In the genomic region with DNA sequence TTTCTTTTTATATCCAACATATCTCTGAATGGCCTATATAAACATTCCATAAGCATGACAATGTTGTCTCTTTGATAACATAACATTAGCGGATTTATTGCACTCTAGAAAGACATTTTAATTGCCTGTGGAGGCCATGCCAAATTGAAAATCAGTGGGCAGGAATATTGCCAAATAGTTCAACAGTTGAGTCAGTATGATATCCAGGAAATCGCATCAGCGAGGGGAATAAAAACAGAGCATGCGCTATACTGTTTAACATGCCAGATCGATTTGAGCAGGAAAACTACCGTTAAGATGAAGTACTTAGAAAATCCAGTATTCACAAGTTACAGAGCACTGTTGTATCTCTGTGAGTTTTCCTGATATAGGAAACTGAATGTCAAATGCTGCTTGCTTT, we compare ENCODE assay signal across 17 mouse cellular contexts.
DNase-seq lines count a peak whose midpoint lies in the region; ATAC-seq and TF ChIP-seq lines count a peak whose summit lies in the region.
"Had no signal": no experiment of that assay in that cellular context is flagged by ENCODE, and none has a peak within 500 bp of the region (broad histone marks: within the 10 kb centered on the region; RNA-seq: fewer than 3 reads in every experiment).

No protein-coding gene starts in this region.

- no peak overlapping the region for H3K4me3 ChIP-seq in forebrain, embryonic 13.5 days
- no peak overlapping the region for H3K4me3 ChIP-seq in forebrain, embryonic 10.5 days
- no peak overlapping the region for H3K4me3 ChIP-seq in intestine, embryonic 15.5 days (replicated peaks)
- no peak overlapping the region for H3K4me3 ChIP-seq in intestine, postnatal 0 days (ENCODE audit: low read depth, low read length)
- H3K4me3 ChIP-seq: stomach, embryonic 15.5 days had no signal

- H3K27me3 ChIP-seq in forebrain, embryonic 13.5 days = no peaks in the 10 kb centered on the region
- no peaks in the 10 kb centered on the region for H3K27me3 ChIP-seq in forebrain, embryonic 10.5 days (ENCODE audit: poor library complexity, severe bottlenecking)
- no peaks in the 10 kb centered on the region for H3K27me3 ChIP-seq in intestine, embryonic 15.5 days (replicated peaks)
- no peaks in the 10 kb centered on the region for H3K27me3 ChIP-seq in intestine, postnatal 0 days (replicated peaks; ENCODE audit: control insufficient read depth, insufficient read depth, low read length)
- H3K27me3 ChIP-seq: stomach, embryonic 15.5 days had no signal

- no peaks in the 10 kb centered on the region for H3K4me1 ChIP-seq in forebrain, embryonic 13.5 days
- no peaks in the 10 kb centered on the region for H3K4me1 ChIP-seq in forebrain, embryonic 10.5 days
- H3K4me1 ChIP-seq in intestine, embryonic 15.5 days (replicated peaks) = no peaks in the 10 kb centered on the region
- H3K4me1 ChIP-seq in intestine, postnatal 0 days (replicated peaks; ENCODE audit: control insufficient read depth, insufficient read depth, low read length) = no peaks in the 10 kb centered on the region
- H3K4me1 ChIP-seq: stomach, embryonic 15.5 days had no signal

- no peak overlapping the region for H3K9ac ChIP-seq in forebrain, embryonic 13.5 days
- no peak overlapping the region for H3K9ac ChIP-seq in intestine, embryonic 15.5 days
- H3K9ac ChIP-seq in intestine, postnatal 0 days (ENCODE audit: low read depth, low read length) = no peak overlapping the region
- H3K9ac ChIP-seq: liver, embryonic 14.5 days; stomach, embryonic 15.5 days had no signal

- 71% methylated on average over 6 of the region's 6 CpGs for WGBS in forebrain, embryonic 13.5 days
- 90% methylated on average over 6 of the region's 6 CpGs for WGBS in forebrain, embryonic 10.5 days
- 47% methylated on average over 6 of the region's 6 CpGs for WGBS in intestine, embryonic 15.5 days
- 33% methylated on average over 6 of the region's 6 CpGs for WGBS in intestine, postnatal 0 days

- no peak overlapping the region for H3K27ac ChIP-seq in forebrain, embryonic 13.5 days
- no peak overlapping the region for H3K27ac ChIP-seq in forebrain, embryonic 10.5 days
- no peak overlapping the region for H3K27ac ChIP-seq in intestine, embryonic 15.5 days
- H3K27ac ChIP-seq in intestine, postnatal 0 days (ENCODE audit: low read depth, low read length) = no peak overlapping the region
- H3K27ac ChIP-seq: liver, embryonic 14.5 days; stomach, embryonic 15.5 days had no signal

- H3K4me2 ChIP-seq in forebrain, embryonic 13.5 days = no peak overlapping the region
- no peak overlapping the region for H3K4me2 ChIP-seq in intestine, embryonic 15.5 days (replicated peaks)
- no peak overlapping the region for H3K4me2 ChIP-seq in intestine, postnatal 0 days (replicated peaks; ENCODE audit: low read depth)
- H3K4me2 ChIP-seq: stomach, embryonic 15.5 days had no signal

- DNase-seq in forebrain, embryonic 10.5 days (ENCODE audit: extremely low spot score, low spot score) = no peak
- DNase-seq in retina, postnatal 1 day = peak; percentile 4
- no peak for DNase-seq in retina, embryonic 14.5 days (ENCODE audit: low spot score)
- DNase-seq in right cerebral cortex, postnatal 14 days = no peak
- DNase-seq in layer of hippocampus, postnatal 25 days (ENCODE audit: extremely low spot score in 1 of 2, low spot score in 1 of 2) = no peak
- DNase-seq: adrenal gland, postnatal 36 days; cerebellum, postnatal 25 days; gastrocnemius, postnatal 10 days; kidney, postnatal 25 days; left cerebral cortex, postnatal 4 days; lung, postnatal 10 days had no signal

- H3K36me3 ChIP-seq in forebrain, embryonic 13.5 days (ENCODE audit: poor library complexity, severe bottlenecking) = no peaks in the 10 kb centered on the region
- H3K36me3 ChIP-seq in forebrain, embryonic 10.5 days (replicated peaks) = no peaks in the 10 kb centered on the region
- no peaks in the 10 kb centered on the region for H3K36me3 ChIP-seq in intestine, embryonic 15.5 days
- no peaks in the 10 kb centered on the region for H3K36me3 ChIP-seq in intestine, postnatal 0 days (ENCODE audit: control insufficient read depth, insufficient read depth)
- H3K36me3 ChIP-seq: stomach, embryonic 15.5 days had no signal

- ATAC-seq in forebrain, embryonic 13.5 days = peak; percentile 59
- ATAC-seq in intestine, embryonic 15.5 days = peak; percentile 34; the same call in 1 of the 2 replicates
- ATAC-seq in intestine, postnatal 0 days = no peak
- ATAC-seq: Patski had no signal

- H3K9me3 ChIP-seq in forebrain, embryonic 13.5 days (replicated peaks) = no peaks in the 10 kb centered on the region
- H3K9me3 ChIP-seq in forebrain, embryonic 10.5 days = no peaks in the 10 kb centered on the region
- no peaks in the 10 kb centered on the region for H3K9me3 ChIP-seq in intestine, embryonic 15.5 days
- no peaks in the 10 kb centered on the region for H3K9me3 ChIP-seq in intestine, postnatal 0 days (ENCODE audit: control insufficient read depth)
- H3K9me3 ChIP-seq: stomach, embryonic 15.5 days had no signal

- no peak for TF ChIP-seq CTCF in intestine, postnatal 0 days (IDR thresholded peaks at IDR 0.05; ENCODE audit: low read depth)
